Mouse (Mus musculus) small intestine, adult 2 months (tissue): ENCODE results near the gene Chrna5.

ENCODE experiments used
- CTCF ChIP-seq: fragments of 200-500 bp; IDR thresholded peaks from 2 replicates; pipeline ENCODE4 v1.5.1; 2012; ENCODE audit warnings: low read depth, mild to moderate bottlenecking, control low read depth, inconsistent platforms, low read length, moderate library complexity, mixed read lengths; ENCODE audit not compliant: insufficient replicate concordance, insufficient read length; ENCODE audit errors: extremely low read depth
- POLR2A ChIP-seq: fragments of 200-500 bp; IDR thresholded peaks from 2 replicates; pipeline ENCODE4 v1.6.1; 2012; ENCODE audit warnings: low read depth, mild to moderate bottlenecking, control low read depth, inconsistent platforms, low read length, moderate library complexity

DNA sequence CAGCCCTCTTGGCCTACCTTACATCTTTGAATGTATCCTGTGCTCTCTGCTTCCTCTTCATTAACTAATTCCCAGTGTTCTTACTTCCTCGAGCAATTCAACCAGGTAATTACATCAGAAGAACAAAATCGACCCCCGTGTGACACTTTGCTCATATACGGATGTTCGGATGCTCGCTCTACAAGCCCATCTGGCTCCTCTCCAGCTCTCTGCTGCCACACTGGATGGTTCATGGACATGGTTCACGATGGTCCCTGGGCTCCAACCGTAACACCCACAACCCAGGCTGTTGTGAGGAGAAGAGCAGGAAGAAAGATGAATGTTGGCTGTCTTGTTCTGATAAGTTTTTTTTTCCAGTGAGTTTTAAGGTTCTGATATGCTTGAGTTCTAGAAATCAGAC lies 58.3 kb downstream of the Chrna5 start:
- TF ChIP-seq POLR2A = no peak
- TF ChIP-seq CTCF = no peak
